Mouse (Mus musculus) liver, adult 2 months (tissue): ENCODE results near the gene Rhox9.

Experiments
- CTCF ChIP-seq: fragments of 200-500 bp; IDR thresholded peaks from 2 replicates; pipeline ENCODE4 v1.5.1; 2011; ENCODE audit warnings: low read depth, low read length, control low read depth
- POLR2A ChIP-seq: fragments of 200-500 bp; IDR thresholded peaks from 2 replicates; pipeline ENCODE4 v1.6.1; 2011; ENCODE audit warnings: low read length, control low read depth; ENCODE audit not compliant: insufficient read depth; ENCODE audit errors: extremely low read depth

GRCm38 (mm10) chrX:37871641-37872040, 29.9 kb downstream of the Rhox9 start:
- TF ChIP-seq CTCF = no peak
- TF ChIP-seq POLR2A = no peak
